Mouse (Mus musculus) embryonic fibroblast, embryonic 13.5 days (primary cell): Measurements from ENCODE around the gene Spaar. TPM values are rescaled to one million over a fixed set of nuclear protein-coding genes. Genes with fewer than 3 reads are reported as not detected.
"Not testable (repeated sequence)": the region's sequence is repeated elsewhere in the genome, so short reads cannot be mapped to it uniquely, and the experiment has no call there.

ENCODE experiments used
- H3K27ac ChIP-seq: 2 replicates; pipeline ENCODE4 v1.5.1; 2012; ENCODE audit warnings: low read length, control low read depth, inconsistent platforms; ENCODE audit not compliant: insufficient read depth
- H3K4me1 ChIP-seq: 2 replicates; pipeline ENCODE4 v1.6.1; 2011; ENCODE audit warnings: low read length; ENCODE audit not compliant: control insufficient read depth, insufficient read depth
- H3K4me3 ChIP-seq: 2 replicates; pipeline ENCODE4 v1.5.1; 2011; ENCODE audit warnings: mild to moderate bottlenecking, control low read depth, low read length; ENCODE audit not compliant: insufficient read depth
- CTCF ChIP-seq: IDR thresholded peaks from 2 replicates; pipeline ENCODE4 v1.5.1; 2011; ENCODE audit warnings: mild to moderate bottlenecking, control low read depth, low read length, moderate library complexity, borderline replicate concordance; ENCODE audit not compliant: insufficient read depth
- POLR2A ChIP-seq: IDR thresholded peaks from 2 replicates; pipeline ENCODE4 v1.6.1; 2011; ENCODE audit warnings: low read depth, mild to moderate bottlenecking, control low read depth, low read length, moderate library complexity
- polyA plus RNA-seq: library from polyadenylated mRNA; stranded (reverse); fragments of >200 nt; gene quantifications from 2 replicates; pipeline ENCODE4 v1.2.4, GENCODE M21; 2011; ENCODE audit warnings: low read depth; ENCODE audit not compliant: missing spikeins, insufficient read length

Gene Spaar
- polyA plus RNA-seq, 1 experiment: not detected

- Histone ChIP-seq H3K27ac (no peak overlapping the region), H3K4me1 (no peaks in the 10 kb centered on the region), H3K4me3 (no peak overlapping the region)
- TF ChIP-seq CTCF (no peak), POLR2A (no peak)
These were observed 42.5 kb downstream of the Spaar start for GRCm38 (mm10) chr4:43772304-43772703.

- TF ChIP-seq CTCF (no peak), POLR2A (no peak)
- Histone ChIP-seq H3K27ac (no peak overlapping the region), H3K4me1 (no peaks in the 10 kb centered on the region), H3K4me3 (no peak overlapping the region)
These were observed 65.5 kb downstream of the Spaar start for GRCm38 (mm10) chr4:43795296-43795695.

GRCm38 (mm10) chr4:43795844-43796243 lies 66.0 kb downstream of the Spaar start:
- H3K4me1 ChIP-seq, H3K4me3 ChIP-seq, H3K27ac ChIP-seq: not testable (repeated sequence)

GRCm38 (mm10) chr4:43798936-43799335 lies 69.1 kb downstream of the Spaar start:
- Histone ChIP-seq H3K4me3 (no peak overlapping the region), H3K4me1 (no peaks in the 10 kb centered on the region), H3K27ac (no peak overlapping the region)
- no peak for TF ChIP-seq CTCF
- no peak for TF ChIP-seq POLR2A

Other genes starting within 250 kb of the Spaar start
- gene Sit1, start 246.3 kb upstream of the Spaar start, polyA plus RNA-seq: not detected in 2 replicates
- 32.5 and 39.2 TPM in 2 replicates for gene Ccdc107, start 237.1 kb upstream of the Spaar start, polyA plus RNA-seq
- 5.4 and 12.8 TPM in 2 replicates for gene Arhgef39, start 230.3 kb upstream of the Spaar start, polyA plus RNA-seq
- gene Car9, start 223.1 kb upstream of the Spaar start, polyA plus RNA-seq: 0.48 and 2.0 TPM in 2 replicates
- gene Tpm2, start 206.3 kb upstream of the Spaar start, polyA plus RNA-seq: 722 and 1,110 TPM in 2 replicates
- 72.4 and 89.0 TPM in 2 replicates for gene Creb3, start 167.7 kb upstream of the Spaar start, polyA plus RNA-seq
- 291 and 380 TPM in 2 replicates for gene Tln1, start 167.3 kb upstream of the Spaar start, polyA plus RNA-seq
- 34.6 and 45.4 TPM in 2 replicates for gene Rgp1, start 151.3 kb upstream of the Spaar start, polyA plus RNA-seq
- 4.5 and 7.6 TPM in 2 replicates for gene Gba2, start 151.2 kb upstream of the Spaar start, polyA plus RNA-seq
- gene Msmp, start 145.5 kb upstream of the Spaar start, polyA plus RNA-seq: not detected in 2 replicates
- 60.0 and 62.1 TPM in 2 replicates for gene Npr2, start 98.1 kb upstream of the Spaar start, polyA plus RNA-seq
- gene Spag8, start 76.4 kb upstream of the Spaar start, polyA plus RNA-seq: not detected in 2 replicates
- 22.9 and 27.9 TPM in 2 replicates for gene Hint2, start 73.6 kb upstream of the Spaar start, polyA plus RNA-seq
- gene Tmem8b, start 61.1 kb upstream of the Spaar start, polyA plus RNA-seq: 5.2 and 7.4 TPM in 2 replicates
- gene Fam221b, start 60.9 kb upstream of the Spaar start, polyA plus RNA-seq: 0.62 and 0.67 TPM in 2 replicates
- not detected in 2 replicates for gene Olfr70, start 29.2 kb upstream of the Spaar start, polyA plus RNA-seq
- gene Olfr71, start 19.8 kb upstream of the Spaar start, polyA plus RNA-seq: not detected in 2 replicates
- 0.33 and 0.35 TPM in 2 replicates for gene Hrct1, start 2.8 kb upstream of the Spaar start, polyA plus RNA-seq
- gene Olfr159, start 41.0 kb downstream of the Spaar start, polyA plus RNA-seq: not detected in 2 replicates
- not detected in 2 replicates for gene Olfr156, start 93.9 kb downstream of the Spaar start, polyA plus RNA-seq
- not detected in 2 replicates for gene Olfr157, start 110.2 kb downstream of the Spaar start, polyA plus RNA-seq
- not detected in 2 replicates for gene Olfr155, start 121.5 kb downstream of the Spaar start, polyA plus RNA-seq
- gene Reck, start 145.5 kb downstream of the Spaar start, polyA plus RNA-seq: 18.5 and 25.1 TPM in 2 replicates
- gene Glipr2, start 227.4 kb downstream of the Spaar start, polyA plus RNA-seq: 177 and 225 TPM in 2 replicates